Mouse (Mus musculus): ENCODE measurements at regions not wholly inside any gene's neighbourhood (a gene's known extent, or its start where the extent isn't known, plus 50 kb on each side); places are given as distances from the start of the nearest gene placed in this dataset.
A peak's percentile ranks its signal among the peaks of the same experiment; 100 is the strongest.

DNA sequence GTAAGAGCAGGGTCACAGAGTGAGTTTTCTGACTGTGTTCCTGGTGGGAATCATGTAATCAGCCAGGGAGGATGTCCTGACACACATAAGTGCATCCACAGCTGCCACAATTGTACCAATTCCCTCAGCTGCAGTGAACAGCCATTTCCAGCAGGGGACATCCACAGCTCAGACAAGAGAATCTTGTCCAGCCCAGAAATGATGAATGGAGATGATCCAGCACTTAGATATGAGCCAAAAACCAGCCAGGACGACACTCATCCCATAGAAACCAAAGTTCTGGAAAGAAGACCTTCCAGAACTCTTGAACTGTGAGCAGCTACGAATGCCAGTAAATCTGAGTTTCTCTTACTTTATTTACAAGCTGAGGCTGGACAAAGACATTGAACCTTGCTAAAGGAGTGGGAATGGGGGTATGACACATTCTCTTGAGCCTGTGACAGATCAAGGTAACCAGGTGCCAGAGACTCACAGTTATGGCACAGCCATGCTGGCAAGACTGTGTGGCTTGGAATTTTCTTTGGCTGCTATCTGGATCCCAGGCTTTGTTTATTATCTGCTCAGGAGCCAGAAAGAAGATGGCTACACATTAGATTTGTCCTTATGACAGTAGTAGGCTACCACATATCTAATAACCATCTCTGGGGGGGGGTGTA lies 145.1 kb downstream of the Gm10192 start:
- TF ChIP-seq ZNF384 (IDR thresholded peaks at IDR 0.05; ENCODE audit: low read depth, low read length) (no peak), ZC3H11A (IDR thresholded peaks at IDR 0.05; ENCODE audit: borderline replicate concordance, low read depth, low read length) (peak; percentile 40; the same call in 1 of the 2 replicates), MAFK (IDR thresholded peaks at IDR 0.05; ENCODE audit: insufficient read depth, low read depth, low read length) (no peak), CHD2 (IDR thresholded peaks at IDR 0.05; ENCODE audit: low read depth, low read length) (no peak)
